Mouse (Mus musculus) pancreas, adult 10 weeks (tissue): Measurements from ENCODE around the gene Sh2d6. TPM values are rescaled to one million over a fixed set of nuclear protein-coding genes. Genes with fewer than 3 reads are reported as not detected.

Source experiments
- polyA plus RNA-seq: library from polyadenylated mRNA; stranded (reverse); fragments of 350-450 nt; fragmentation: Illumina TruSeq; extraction: RNeasy Lipid Tissue Mini Kit (QIAGEN cat#74804); gene quantifications from one replicate; pipeline ENCODE4 v1.2.3, GENCODE M21; 2015; ENCODE audit warnings: low read depth, low replicate concordance; ENCODE audit not compliant: insufficient read depth

Sh2d6 gene
- not detected for polyA plus RNA-seq

DNA sequence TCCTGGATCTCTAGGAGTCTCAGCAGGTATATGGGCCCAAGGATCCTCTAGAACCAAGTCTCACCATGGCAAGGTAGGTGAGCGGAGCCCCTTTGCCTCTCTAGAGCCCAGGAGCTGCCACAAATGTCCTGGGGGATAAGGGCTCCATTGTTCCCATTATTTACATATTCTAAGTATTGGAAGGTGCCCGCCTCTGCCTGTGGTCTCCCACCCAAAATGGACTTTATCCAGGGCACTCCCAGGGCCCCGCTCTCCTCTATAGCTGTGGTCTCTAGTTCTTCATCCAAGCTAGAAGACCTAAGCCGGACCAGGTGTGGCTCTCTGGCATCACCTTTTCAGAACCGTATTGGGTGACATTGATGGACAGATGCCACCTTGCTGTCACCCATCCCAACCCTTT is at the start of gene Sh2d6:
TSS of gene Sh2d6 (minus strand) at position 101 of the 400 bp plus-strand sequence.

DNA sequence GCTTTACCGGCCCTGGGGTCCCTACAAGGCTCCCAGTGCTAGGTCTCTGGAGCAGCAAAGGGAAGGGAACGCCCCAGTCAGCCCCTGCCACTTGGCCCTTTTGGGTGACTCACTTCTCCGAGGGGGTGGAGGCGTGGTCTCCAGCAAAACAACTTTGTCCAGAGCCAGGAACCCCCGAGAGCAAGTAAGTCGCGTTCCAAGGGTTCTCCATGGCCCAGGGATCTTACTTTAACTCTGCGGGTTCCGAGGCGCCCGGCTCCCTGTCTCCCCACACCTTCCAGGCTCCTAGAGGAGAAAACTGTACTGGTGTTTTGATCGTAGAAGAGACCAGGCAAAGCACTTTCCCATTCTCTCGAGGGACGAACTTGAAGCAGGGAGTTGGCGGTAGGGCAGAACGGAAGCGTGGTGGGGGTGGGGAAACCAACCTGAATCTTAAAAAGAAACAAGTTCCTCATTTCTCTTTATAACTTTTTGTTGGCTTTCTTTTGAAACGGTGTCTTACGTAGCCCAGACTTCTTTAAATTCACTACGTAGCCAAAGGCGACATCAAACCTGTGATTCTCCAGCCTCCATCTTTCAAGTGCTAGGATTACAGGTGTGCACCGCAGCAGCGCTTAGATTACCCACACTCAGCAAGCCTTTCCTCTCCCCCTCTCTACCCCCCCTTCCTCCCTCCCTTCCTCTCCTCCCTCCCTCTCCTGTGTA is 22.9 kb upstream of the Sh2d6 start, which contains the start of gene Capg:
TSS of gene Capg (plus strand) at position 109 of the 705 bp plus-strand sequence.

Other genes starting within 250 kb of the Sh2d6 start
- gene Sftpb, start 217.1 kb downstream of the Sh2d6 start, polyA plus RNA-seq, result 0.63 TPM
- gene Usp39, start 176.5 kb downstream of the Sh2d6 start, polyA plus RNA-seq, result 6.0 TPM
- gene 0610030E20Rik, start 174.4 kb downstream of the Sh2d6 start, polyA plus RNA-seq, result 7.4 TPM
- 36.3 TPM for gene Tmem150a, start 166.3 kb downstream of the Sh2d6 start, polyA plus RNA-seq
- 41.2 TPM for gene Rnf181, start 154.8 kb downstream of the Sh2d6 start, polyA plus RNA-seq
- 24.8 TPM for gene Vamp5, start 141.2 kb downstream of the Sh2d6 start, polyA plus RNA-seq
- gene Vamp8, start 131.0 kb downstream of the Sh2d6 start, polyA plus RNA-seq, result 61.4 TPM
- gene Ggcx, start 107.4 kb downstream of the Sh2d6 start, polyA plus RNA-seq, result 17.7 TPM
- 56.5 TPM for gene Mat2a, start 82.1 kb downstream of the Sh2d6 start, polyA plus RNA-seq
- 10.7 TPM for gene Capg, start 22.7 kb upstream of the Sh2d6 start, polyA plus RNA-seq
- 4.6 TPM for gene Elmod3, start 76.7 kb upstream of the Sh2d6 start, polyA plus RNA-seq
- gene Retsat, start 76.8 kb upstream of the Sh2d6 start, polyA plus RNA-seq, result 5.3 TPM
- gene Tgoln1, start 95.3 kb upstream of the Sh2d6 start, polyA plus RNA-seq, result 20.0 TPM